Mouse (Mus musculus) B cell, adult 2 months (primary cell): ENCODE results near the gene Zscan20.

Source experiments
- DNase-seq, 2 experiments: peaks; one replicate each; pipeline ENCODE4 v3.0.0; 2022

The Zscan20 gene

DNA sequence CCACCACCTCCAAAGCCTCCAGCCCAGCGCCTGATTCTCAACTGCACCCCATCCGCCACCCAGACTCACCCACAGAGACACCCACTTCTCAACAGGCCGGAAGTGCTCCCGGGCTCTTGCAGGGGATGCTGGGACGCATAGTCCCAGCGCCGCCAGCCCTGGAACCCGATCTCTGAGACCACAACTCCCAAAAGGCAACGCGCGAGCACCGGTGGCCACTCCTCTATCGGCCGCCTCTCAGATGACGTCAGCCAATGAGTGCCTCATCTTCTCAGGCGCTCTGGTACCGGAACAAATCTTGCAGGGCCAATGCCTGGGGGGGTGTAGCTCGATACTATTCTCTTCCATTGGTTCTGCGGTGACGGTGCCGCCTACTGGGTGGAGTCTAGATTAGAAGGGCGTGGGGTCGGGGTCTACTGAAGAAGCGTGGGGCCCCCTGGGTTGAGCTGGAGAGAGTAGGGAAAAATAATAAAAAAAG lies at the start of gene Zscan20:
Gene Zscan20 (minus strand): TSS at position 174 of the 478 bp plus-strand sequence.
- DNase-seq, result peak; percentile 90 to 93

DNA sequence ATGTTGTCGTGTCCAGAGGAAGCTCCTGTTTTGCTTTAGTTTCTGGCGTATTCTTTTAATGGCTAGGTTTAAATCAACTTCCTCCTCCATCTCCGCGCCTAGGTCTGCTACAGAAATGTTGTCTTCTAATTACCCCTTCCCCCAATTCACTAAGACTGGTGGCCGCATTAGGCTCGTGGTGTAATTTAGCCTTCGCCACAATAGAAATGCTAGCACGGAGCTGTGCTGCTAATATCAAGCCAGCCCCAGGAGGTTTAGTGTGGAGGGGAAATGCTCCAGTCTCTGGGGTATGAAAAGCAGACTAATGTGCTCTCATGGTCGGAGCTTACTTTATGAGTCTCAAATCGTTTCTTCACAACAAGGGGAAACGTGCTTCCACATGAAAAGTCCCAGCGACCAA lies 45.5 kb upstream of the Zscan20 start:
- no peak for DNase-seq

DNA sequence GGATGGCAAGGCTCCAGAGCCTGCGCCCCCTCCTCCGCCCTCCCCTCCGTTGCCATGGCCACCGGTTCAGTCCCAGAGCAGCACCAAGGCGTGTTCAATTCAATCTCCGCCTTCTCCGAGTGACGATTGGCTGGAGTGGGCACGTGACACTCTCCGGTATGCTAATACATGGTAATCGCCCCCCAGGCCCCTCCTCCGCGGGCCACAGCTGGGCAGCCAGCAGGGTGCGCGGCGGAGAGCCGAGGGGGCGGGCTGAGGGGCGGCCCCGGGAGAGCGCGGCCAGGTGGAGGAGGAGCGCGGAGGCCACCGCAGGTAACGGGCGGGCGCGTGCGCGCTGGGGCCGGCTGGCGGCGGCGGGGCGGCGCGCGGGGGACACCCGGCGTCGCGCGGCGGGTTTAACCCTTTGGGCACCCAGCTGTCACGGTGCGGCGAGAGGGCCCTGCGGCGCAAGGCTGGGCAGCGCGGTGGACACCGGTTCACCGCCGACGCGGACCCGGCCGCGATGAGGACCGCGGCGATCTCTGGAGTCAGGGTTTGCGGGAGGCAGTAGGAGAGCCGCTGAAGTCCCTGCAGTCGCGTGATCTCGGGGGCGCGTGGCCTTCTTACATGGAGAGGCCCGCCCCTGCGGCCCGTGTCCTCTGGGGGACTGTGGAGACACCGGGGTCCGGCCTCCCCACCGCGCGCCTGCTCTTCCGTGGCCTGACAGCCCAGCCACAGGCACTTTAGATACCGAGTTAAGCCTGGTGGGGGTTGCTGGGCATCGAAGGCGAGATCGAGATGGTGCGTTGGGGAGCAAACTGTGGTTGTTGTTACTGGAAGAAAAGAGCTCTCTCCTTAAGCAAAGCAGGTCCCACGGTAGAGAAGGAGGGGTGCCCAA lies 44.8 kb upstream of the Zscan20 start, which contains the start of gene Phc2:
Gene Phc2 (plus strand): TSS at position 198 of the 877 bp plus-strand sequence.
- peak; percentile 96 to 97 for DNase-seq

DNA sequence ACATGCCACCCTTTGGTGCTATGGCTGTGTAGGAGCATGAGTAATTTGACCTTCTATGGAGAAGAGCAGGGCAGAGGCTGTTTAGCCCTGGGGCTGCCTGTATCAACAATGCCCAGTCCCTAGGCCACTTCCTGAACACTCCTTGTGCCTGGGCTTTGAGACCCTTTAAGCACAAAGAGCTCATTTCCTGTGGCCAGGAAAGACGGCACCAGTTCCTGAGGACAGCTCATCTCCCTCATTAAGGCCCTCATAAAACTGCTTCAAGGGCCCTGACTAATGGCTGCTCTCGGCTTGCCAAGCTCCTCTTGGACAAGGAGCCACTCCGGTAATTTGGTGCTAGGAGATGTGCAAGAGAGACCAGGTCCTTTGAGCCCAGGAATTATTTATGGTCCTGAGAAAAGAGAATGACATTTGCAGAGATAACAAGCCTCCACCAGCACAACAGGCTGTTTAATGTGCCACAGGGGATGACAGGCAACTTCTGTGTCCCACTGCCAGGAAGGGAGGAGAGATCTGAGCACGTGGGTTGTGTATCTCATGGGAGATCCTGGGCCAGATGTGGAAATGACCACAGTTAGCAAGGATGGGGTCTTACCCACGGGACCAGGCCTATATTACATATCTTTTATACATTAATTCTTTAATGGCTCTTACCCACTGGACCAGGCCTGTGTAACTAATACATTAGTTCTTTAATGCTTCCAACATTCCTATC lies 42.8 kb upstream of the Zscan20 start:
- no peak for DNase-seq

DNA sequence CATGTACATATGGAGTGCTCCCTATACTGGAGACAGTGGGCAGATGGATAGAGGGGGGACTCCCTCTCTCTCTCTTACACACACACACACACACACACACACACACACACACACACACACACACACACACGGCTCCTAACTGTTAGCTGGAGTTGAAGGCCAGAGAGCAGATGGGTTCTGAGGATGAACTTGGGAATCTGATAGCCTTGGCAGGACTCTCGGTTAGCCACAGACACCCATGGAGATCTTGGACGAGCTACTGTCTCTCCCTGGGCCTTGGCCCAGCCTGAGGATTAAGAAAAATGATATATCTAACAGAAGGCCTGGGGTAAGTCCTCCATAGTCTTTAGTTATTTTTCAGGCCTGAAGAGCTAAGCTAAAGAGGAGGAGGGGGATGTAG lies 41.6 kb upstream of the Zscan20 start:
- DNase-seq, result no peak

DNA sequence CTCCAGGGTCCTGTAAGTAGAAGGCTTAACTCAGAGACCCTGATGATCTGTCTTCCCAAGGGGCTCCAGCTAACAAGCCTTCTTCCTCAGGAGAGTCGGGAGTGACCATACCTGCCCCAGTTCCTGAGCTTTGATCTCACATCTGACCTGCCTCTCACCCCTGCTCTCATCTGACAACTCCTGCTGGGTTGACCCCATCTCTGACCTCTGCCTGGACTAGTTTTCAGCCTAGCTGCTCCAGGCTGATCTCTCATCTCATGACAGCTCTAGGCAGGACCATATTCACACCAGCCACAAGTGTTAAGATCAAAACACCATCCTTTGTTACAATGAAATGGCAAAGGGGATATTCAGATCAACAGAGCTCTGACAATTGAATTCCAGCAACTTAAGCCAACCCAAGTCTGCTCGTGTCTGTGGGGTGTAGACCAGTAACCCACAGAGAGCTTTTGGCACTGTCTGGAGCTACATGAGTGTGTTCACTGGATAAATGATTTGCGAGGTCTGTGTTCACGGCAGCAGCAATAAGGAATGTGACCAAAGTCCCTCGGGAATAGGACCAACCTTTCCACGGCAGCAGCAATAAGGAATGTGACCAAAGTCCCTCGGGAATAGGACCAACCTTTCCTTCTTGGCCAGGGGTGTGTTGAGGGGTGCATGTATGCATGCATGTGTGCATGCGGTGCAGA lies 38.8 kb upstream of the Zscan20 start:
- DNase-seq, result no peak

DNA sequence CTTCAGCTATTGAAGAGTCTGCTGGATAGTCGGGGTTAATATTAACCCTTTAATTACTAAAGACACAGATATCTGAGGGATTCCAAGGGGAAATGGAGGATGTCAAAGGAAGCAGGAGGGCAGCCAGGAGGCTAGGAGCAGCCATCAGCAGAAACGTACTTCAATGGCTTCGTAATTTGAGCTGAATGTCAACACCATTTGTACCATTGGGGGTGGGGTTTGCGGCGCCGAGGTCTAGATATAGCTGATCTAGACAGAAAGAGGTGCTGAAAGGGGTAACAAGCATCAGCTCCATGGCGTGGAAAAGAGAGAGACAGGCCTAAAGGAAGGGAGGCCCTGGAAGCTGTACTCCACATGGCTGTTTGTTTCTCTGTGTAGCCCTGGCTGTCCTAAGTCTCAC lies 36.9 kb upstream of the Zscan20 start:
- no peak for DNase-seq

DNA sequence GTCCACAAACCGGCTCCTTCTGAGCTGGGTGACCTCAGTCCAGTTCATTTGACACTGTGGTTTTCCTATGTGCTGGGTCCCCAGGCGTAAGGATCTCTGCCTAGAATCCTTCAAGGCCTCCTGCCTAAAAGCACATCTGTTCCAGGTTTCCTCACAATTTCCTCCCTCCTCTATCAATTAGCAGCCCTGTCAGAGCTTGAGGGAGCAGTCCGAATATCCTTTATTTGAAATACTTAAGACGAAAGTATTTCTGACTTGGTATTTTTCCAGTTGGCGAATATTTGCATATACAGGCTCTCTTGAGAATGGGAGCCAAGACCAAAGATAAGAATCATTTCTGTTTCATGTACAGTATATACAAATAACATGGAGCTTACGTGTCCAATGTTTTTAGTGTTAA lies 36.0 kb upstream of the Zscan20 start:
- no peak for DNase-seq

DNA sequence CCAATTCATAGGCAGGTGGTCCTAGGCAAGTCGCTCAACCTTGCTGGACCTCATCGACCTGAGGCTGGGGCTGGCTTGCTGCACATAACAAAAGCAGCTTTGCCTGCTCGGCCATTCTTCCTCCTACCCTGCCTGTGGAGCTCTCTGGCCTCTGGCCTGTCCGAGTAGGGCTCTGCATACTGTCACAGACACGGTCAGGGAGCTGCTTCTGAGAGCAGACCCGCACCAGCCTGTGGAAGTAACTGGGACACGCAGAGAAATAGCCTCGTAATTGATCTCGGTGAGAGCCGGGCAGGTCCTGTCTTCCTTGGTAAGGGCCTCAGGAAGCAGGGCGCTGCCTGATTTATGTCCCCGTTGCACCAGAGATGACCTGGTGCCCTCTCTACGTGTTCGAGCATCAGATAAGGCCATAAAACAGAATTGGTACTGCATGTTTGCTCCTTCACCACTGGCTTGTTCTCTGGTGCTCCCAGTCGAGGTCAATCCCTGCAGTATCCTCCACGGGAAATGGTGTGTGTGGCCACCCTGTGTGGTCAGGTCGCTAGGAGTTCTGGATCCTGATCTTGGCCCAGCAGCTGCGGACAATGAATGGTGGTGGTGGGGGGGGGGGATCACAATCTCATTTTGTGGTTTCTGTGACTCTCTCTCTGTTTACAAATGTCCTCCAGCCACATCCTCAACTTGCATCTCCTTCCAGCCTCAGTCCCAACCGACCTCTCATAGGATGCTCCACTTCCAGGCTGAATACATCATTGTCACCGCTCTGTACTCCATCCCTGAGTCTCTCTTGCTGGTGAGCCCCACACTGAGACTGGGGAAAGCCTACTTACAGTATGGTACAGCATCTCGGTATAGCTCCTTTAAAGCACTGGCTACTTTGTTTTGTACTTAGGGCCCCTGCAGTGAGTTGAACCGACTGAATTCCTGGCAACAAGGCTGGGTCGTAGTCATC lies 32.1 kb upstream of the Zscan20 start:
- DNase-seq, result no peak

DNA sequence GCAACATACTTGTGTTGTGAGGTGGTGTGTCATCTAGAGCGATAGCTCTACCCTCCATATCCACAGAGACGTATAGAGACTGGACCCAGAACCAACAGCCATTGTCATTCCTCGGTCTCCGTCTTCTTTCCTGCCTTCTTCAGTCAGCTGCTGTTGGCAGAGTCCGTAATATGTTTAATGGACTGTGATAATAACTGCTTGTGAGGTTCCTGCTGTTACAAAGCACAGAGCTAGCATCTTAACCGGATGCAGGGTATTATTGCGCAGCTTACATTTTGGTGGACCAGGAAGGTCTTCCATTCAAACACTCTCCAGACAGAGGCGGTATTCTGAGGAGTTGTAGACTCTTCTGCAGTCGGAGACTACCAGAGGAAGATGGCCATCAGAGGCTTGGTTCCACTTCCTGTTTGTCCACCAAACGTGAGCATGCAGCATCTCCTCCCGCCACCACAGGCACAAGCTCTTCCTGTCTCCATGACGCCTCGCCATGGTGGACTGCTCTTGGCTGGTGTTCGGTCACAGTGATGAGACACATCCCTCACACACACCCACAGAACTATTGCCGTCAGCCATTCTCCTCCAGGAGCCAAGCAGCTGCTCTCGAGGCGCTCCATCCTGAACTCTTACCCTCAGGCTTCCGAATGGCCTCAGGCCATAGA lies 28.5 kb upstream of the Zscan20 start:
- no peak for DNase-seq

DNA sequence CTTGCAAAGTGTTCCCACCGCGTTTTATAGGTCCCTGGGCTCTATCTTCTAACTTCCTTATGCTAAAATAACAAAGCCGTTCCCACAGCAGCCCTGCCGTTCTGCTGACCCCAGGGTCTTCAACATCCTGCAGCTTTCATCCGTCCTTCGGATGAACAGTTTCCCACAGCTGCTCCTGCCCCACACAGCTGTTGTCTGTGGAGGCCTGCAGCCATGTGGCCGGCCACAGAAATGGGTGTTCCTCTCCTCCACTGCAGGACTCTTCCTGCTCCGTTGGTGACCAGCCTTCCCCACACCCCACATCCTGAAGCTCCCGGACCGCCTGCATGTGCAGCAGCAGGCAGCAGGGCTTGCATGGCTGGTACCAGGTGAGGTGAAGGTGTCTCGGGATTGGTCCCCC lies 27.4 kb upstream of the Zscan20 start:
- DNase-seq, result no peak

DNA sequence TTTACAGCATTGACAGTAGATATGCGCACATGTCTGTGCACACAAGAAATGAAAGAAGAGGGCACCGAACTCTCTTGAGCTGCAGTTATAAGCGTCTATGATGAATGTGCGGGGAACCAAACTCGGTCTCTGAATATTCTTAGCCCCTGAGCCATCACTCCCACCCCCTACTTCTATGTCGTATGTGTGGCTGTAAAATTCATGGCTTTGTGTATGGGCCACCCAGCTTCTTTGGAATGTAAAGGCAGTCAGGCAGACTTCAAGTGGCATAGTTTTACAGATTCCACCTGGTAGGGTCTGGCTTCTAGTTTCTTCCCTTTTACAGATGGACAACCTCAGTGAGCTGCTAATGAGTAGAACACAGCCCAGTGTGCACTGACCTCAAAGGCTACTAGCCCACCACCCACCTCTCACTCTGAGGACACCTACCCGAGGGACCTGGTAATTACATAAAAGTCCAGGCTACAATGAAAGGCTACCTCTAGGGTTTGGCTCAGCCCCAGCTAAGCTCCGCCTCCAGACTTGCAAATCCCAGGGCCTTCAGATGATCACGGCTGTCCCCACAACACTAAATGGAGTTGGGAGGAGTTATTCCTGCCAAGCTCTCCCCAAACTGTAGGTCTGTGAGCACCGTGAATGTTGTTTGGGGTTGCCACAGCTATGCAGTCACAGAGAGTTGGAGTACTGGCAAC lies 26.1 kb upstream of the Zscan20 start:
- no peak for DNase-seq

DNA sequence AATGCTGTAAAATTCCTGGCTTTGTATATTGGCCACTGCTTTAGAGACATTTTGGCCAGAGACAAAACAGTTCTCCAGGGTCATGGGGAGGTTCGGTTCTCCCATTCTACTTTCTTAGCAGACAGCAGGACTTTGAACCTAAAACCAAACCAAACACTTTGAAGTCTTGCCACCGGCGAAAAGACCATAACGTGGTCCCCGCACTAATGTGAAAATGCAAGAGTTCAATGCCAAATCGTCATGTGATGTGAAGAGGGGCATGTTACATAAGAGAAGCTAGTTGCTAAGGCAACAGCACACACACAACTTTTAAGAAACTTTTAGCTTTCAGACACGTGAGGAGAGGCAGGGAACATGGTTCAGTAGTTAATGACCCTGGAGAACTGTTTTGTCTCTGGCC lies 25.6 kb upstream of the Zscan20 start:
- DNase-seq, result no peak

DNA sequence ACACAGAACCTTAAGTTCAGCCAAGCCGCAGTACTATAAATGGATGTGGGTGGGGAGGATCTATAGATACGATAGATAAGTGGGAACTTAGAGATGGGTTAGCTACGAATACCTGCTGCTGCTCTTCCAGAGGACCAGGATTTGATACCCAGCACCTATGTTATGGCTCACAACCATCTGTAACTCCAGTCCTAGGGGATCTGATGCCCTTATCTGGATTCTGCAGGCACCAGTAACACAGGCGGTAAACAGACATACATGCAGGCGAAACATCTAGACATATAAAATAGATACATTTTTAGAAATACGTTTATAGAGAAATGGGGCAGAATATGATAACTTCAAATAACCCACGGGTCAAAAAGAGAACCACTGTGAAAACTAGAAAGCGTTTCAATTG lies 11.2 kb upstream of the Zscan20 start:
- no peak for DNase-seq

DNA sequence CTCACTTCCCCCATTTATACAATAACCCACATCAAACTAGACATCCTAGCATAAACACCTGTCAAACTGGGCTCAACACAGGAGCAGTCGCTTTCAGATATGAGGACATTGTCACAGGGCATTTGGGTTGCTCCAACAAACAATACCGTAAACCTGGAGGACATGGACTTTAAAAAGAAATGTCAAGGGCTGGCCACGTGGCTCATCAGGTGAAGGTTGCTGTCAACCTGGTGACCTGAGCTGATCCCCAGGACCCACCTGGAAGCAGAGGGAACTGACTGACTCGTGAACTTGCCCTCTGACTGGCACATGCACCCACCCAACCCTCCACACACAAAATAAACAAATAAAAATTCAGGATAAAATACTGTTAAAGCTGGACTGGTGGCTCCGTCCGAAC lies 10.7 kb upstream of the Zscan20 start:
- DNase-seq, result no peak

DNA sequence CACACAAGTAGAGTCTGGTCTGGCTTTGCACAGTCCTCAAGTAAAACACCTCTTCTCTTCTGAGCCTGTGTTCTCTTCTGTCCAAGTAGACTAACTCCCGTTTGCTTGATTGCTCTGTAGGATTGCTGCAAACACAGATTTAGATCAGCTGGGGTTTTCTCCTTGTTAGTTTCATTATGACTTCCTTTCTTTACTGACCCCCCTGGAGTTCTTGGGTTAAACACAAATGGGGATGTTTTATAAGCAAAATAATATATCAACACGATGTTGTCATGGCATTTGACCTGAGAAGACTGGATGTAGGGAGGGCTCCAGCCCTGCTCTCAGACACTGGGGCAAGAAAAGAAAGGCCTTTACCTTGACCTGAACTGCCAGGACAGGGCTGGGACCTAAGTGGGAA lies 9.1 kb upstream of the Zscan20 start:
- no peak for DNase-seq

DNA sequence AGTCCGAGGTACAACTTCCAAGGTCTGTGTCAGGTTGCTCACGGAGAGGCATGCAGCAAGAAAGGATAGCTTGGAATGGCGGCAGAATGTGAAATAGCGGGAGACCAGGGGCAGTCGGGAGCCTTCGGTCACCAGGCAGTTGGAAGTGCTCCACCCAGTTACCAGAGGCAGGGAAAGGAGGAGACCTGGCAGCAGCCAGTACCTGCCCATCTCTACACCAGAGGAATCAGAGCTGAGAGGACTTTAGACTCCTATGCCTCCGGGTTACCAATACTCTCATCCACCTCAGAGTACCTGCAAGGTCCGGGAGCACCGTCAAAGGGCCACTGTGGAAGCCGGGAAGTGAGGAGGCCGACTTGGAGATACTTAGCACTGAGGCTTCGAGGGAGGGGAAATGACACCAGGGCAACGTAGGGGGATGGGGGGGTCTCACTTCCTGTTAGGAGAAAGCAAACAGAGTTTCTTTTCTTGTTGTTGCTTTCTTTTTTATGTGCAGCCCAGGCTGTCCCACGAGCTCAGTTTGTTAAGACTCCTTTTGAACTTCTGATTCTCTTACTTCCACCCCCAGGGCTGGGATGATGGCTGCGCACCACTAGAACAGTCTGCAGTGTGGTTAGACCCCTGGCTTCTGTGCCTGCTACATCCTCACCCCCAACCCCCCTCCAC lies 8.5 kb upstream of the Zscan20 start, which contains the start of gene Tlr12:
Gene Tlr12 (minus strand): TSS at position 374 of the 666 bp plus-strand sequence.
- DNase-seq, result peak; percentile 43 to 60

DNA sequence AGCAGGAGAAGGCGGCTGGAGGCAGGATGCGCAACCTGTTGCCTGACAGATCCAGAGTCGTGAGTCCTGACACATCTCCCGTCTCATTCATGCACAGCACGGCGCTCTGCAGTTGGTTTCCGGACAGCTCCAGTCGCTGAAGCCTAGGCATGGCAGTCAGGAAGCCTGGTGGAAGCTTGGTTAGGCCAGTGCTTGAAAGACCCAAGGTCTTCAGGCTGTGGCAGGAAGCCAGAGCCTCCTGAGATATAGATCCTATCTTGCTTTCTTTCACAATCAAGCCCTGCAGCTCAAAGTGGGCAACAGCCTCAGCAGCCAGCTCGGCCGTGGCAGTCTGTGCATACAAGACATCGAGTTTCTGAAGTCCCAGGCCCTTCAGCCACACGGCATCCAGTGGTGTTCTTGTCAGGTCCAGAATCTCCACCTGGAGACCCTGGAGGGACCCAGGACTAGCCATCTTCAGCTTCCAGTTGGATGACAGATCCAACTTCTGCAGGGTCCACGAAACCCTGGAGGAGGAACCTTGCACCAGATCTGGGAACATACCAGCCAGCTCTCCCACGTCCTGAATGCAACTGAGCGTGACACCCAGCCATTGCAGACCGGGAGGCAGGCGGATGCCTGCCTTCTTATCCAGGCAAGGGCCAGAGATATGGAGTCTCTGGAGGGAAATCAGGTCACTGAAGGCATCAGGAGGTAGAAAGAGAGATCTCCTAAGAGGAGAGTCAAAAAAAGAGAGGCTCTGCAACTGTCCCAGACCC lies 7.6 kb upstream of the Zscan20 start:
- no peak for DNase-seq

DNA sequence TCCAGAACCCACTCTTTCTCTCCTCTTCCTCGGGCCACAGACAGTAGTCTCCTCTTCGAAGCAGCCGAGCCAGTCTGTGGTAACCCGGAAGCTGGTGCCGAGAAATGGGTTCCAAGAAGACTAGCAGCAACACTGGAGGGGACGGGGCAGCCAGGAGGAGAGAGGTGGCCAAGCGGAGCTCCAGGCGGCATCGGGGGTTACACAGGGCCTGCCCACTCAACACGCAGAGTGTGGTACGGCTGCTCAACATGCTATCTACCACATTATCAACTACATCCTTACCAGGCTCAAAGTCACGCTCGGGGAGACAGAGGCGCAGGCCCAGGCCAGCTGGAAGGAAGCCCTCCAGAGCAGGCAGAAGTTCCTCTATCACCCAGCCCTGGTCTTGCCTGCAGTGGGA lies 5.9 kb upstream of the Zscan20 start:
- DNase-seq, result peak; percentile 45 to 46

DNA sequence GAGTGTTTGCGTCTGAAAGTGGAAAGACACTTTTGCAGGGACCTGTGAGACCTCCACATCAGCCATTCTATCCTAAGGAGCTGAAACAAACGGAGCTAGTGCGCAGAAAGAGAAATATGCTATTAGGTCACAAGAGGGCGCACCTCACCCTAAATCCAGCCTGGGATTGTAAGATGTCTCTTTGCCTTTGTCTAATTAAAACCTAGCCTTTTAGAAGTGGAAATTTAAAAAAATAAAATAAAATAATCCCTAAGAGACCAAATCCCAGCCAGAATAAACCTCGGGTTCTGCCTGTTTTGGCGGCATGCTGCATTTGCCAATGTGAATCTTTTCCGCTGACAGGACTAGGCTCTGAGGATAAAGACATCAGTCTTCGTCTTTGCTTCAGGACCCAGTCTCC lies 3.4 kb upstream of the Zscan20 start:
- DNase-seq, result peak; percentile 58 to 66
